ENCODE assay signal across 14 mouse cellular contexts in genomic region chr6:33031631-33032030, GRCm38 (mm10). TPM values are rescaled to one million over a fixed set of nuclear protein-coding genes. Genes with fewer than 3 reads are reported as not detected.
DNase-seq lines count a peak whose midpoint lies in the region.
"Had no signal": no experiment of that assay in that cellular context is flagged by ENCODE, and none has a peak within 500 bp of the region (broad histone marks: within the 10 kb centered on the region; RNA-seq: fewer than 3 reads in every experiment).

No protein-coding gene starts in this region.

- intact Hi-C loops in heart, postnatal 10 days (cut with DNase I): no loop called here

- DNase-seq in heart, adult 11 months: peak; percentile 93
- DNase-seq in heart, postnatal 10 days: no peak
- peak; percentile 15 for DNase-seq in heart, adult 8-10 months (ENCODE audit: low spot score)
- DNase-seq in heart, adult 9 months (ENCODE audit: low spot score in 2 of 2): no peak
- DNase-seq: adrenal gland, adult 2 months; adrenal gland, adult 8-10 months; adrenal gland, postnatal 10 days; adrenal gland, postnatal 14 days; adrenal gland, postnatal 25 days; adrenal gland, postnatal 36 days; B cell, adult 2 months; cerebellum, adult 11 months; cerebellum, adult 11-12 months; cerebellum, adult 18-20 months had no signal

RNA-seq across cellular contexts. Expression of gene Chchd3, which starts 28.4 kb away (rescaled TPM):
- total RNA-seq in heart, postnatal 10 days (2021): 100 to 1,000 TPM; 444 to 445 TPM
- total RNA-seq in heart, adult 8-10 months (2022): 100 to 1,000 TPM; 479 to 576 (median 528) TPM

Comparison
In these comparisons a context has a peak if more than half of its experiments do, and no peak if none do; other contexts are left out.
1. DNase-seq: peak in heart, adult 11 months (single experiment) and heart, adult 8-10 months (single experiment); none in heart, postnatal 10 days (0 of 2) and heart, adult 9 months (0 of 2).